Mouse (Mus musculus) liver, embryonic 11.5 days (tissue): Measurements from ENCODE around the gene Alox12. TPM values are rescaled to one million over a fixed set of nuclear protein-coding genes. Genes with fewer than 3 reads are reported as not detected.

Experiments used
- microRNA counts: library from miRNA; unstranded; fragments of <30 nt; microRNA quantifications from one replicate; lab custom pipeline; 2015
- microRNA-seq: library from miRNA; unstranded; fragments of <30 nt; microRNA quantifications from one replicate; pipeline ENCODE4, GENCODE M21; 2017; ENCODE audit warnings: borderline number of aligned reads
- polyA plus RNA-seq: library from polyadenylated mRNA; unstranded; fragments of >200 nt; fragmentation: Nextera tagmentation; extraction: Ambion mirVana; gene quantifications from 2 replicates; pipeline ENCODE4 v1.2.1, GENCODE M21; 2014

Gene Alox12
- polyA plus RNA-seq, 1 experiment from 2014 or later: 22.5 TPM

MicroRNAs encoded within 50 kb of the gene (microRNA counts, 519-probe panel; counts per million panel counts)
- microRNA mmu-miR-195 (lab: Ali Mortazavi, UCI) (not detected), microRNA mmu-miR-497 (lab: Ali Mortazavi, UCI) (not detected)

Small RNAs within 50 kb of the gene (microRNA-seq; reads per million reads assigned to microRNA genes)
- gene Mir195a: 382 reads per million, percentile 63 among the genes with 10 or more reads in this experiment
- not detected for gene Mir497
- gene Mir497b: not detected

Other genes starting within 250 kb of the Alox12 start
- 85.7 and 89.7 TPM in 2 replicates for gene Acadvl, start 239.9 kb downstream of the Alox12 start, polyA plus RNA-seq
- gene Dlg4, start 238.4 kb downstream of the Alox12 start, polyA plus RNA-seq: 9.3 and 9.4 TPM in 2 replicates
- 0.40 and 0.66 TPM in 2 replicates for gene Asgr1, start 201.3 kb downstream of the Alox12 start, polyA plus RNA-seq
- gene Asgr2, start 162.7 kb downstream of the Alox12 start, polyA plus RNA-seq: 4.3 and 5.8 TPM in 2 replicates
- 0.63 and 1.5 TPM in 2 replicates for gene Mgl2, start 125.0 kb downstream of the Alox12 start, polyA plus RNA-seq
- 0.41 and 0.53 TPM in 2 replicates for gene Clec10a, start 99.2 kb downstream of the Alox12 start, polyA plus RNA-seq
- 0.75 and 0.81 TPM in 2 replicates for gene Slc16a11, start 42.6 kb downstream of the Alox12 start, polyA plus RNA-seq
- gene Slc16a13, start 34.3 kb downstream of the Alox12 start, polyA plus RNA-seq: 9.1 and 10.1 TPM in 2 replicates
- gene Bcl6b, start 25.6 kb downstream of the Alox12 start, polyA plus RNA-seq: 6.8 and 7.3 TPM in 2 replicates
- 138 and 140 TPM in 2 replicates for gene 0610010K14Rik, start 17.4 kb downstream of the Alox12 start, polyA plus RNA-seq
- gene Gm21988, start 15.5 kb downstream of the Alox12 start, polyA plus RNA-seq: 7.6 and 9.6 TPM in 2 replicates
- gene Rnasek, start 15.5 kb downstream of the Alox12 start, polyA plus RNA-seq: 184 and 188 TPM in 2 replicates
- 0.29 TPM in 1 of 2 replicates, not detected in the other for gene Alox12e, start 67.3 kb upstream of the Alox12 start, polyA plus RNA-seq
- 1.0 and 2.1 TPM in 2 replicates for gene Alox15, start 96.7 kb upstream of the Alox12 start, polyA plus RNA-seq
- 48.5 and 51.2 TPM in 2 replicates for gene Pelp1, start 154.7 kb upstream of the Alox12 start, polyA plus RNA-seq
- 31.5 and 35.9 TPM in 2 replicates for gene Arrb2, start 177.3 kb upstream of the Alox12 start, polyA plus RNA-seq
- 33.8 and 36.2 TPM in 2 replicates for gene Med11, start 196.6 kb upstream of the Alox12 start, polyA plus RNA-seq
- 0.19 and 0.58 TPM in 2 replicates for gene Zmynd15, start 204.1 kb upstream of the Alox12 start, polyA plus RNA-seq
- 0.91 and 1.6 TPM in 2 replicates for gene Cxcl16, start 204.6 kb upstream of the Alox12 start, polyA plus RNA-seq
- gene Tm4sf5, start 249.9 kb upstream of the Alox12 start, polyA plus RNA-seq: 5.5 TPM in 2 replicates